Mouse (Mus musculus) Patski (cell line): ENCODE results near the gene Mslnl. TPM values are rescaled to one million over a fixed set of nuclear protein-coding genes. Genes with fewer than 3 reads are reported as not detected.

Source experiments
- ATAC-seq: fragments of 100-300 bp; one replicate; pipeline ENCODE4 v1.8.0; 2021
- CTCF ChIA-PET: fragments of 350-600 bp; sonication (Branson Sonifier 250); formaldehyde crosslinking; loops from one replicate; lab custom pipeline; 2022; ENCODE audit warnings: inconsistent platforms; lab: Charles Lee
- POLR2A ChIA-PET: fragments of 350-600 bp; sonication (Branson Sonifier 250); formaldehyde crosslinking; loops from one replicate; lab custom pipeline; 2022; ENCODE audit warnings: antibody characterized with exemption, inconsistent platforms; lab: Charles Lee
- DNase-seq: peaks from one replicate; pipeline ENCODE4 v3.0.0-alpha.2; 2011; ENCODE audit warnings: low read depth, low spot score
- H3K27me3 ChIP-seq: fragments of 371-371 bp; one replicate; pipeline ENCODE4 v1.5.1; 2021
- CTCF ChIP-seq: fragments of 100-300 bp; IDR thresholded peaks from one replicate; pipeline ENCODE4 v1.5.1; 2021
- in situ Hi-C: fragments of 300-500 bp; cut with MboI; formaldehyde crosslinking; loops from 3 replicates; pipeline ENCODE4 v1.11.1; 2018; ENCODE audit warnings: low pct_unique_long_range_greater_than_20kb, mixed read lengths
- polyA plus RNA-seq: library from polyadenylated mRNA; unstranded; gene quantifications from one replicate; pipeline ENCODE4 v1.2.3, GENCODE M21; 2021

Mslnl gene
- not detected for polyA plus RNA-seq

GRCm38 (mm10) chr17:25735745-25736144 is at the start of gene Mslnl:
Gene Mslnl (plus strand): TSS chr17:25736042.
- DNase-seq (no peak), ATAC-seq (no peak)
- in situ Hi-C loops: no loop called here
- ChIA-PET CTCF (interaction anchor here (0.6 kb wide), 1 partner anchor 67 kb away, joined by 3 read pairs; no protein-coding TSS in a partner anchor), POLR2A (no interaction called here)
- no peak for TF ChIP-seq CTCF
- no peaks in the 10 kb centered on the region for H3K27me3 ChIP-seq

DNA sequence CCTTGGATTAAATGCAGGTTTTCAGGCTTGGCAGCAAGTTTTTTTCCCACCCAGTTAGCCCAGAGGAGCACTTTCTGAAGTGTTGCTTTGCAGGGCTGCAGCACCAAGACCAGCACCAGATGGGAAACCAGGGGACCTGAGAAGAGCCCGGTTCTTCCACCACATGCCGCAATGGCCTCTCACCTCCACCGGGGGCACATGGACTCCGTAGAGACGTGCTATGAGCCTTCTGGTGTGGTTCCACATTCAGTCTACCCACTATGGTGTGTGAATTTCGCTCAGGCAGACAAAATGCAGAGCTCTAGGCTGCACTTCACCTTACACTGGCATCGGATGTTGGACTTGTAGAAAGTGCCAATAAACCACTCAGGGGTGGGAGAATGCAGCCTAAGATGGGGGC is 49.5 kb upstream of the Mslnl start:
- ATAC-seq: no peak
- TF ChIP-seq CTCF: no peak
- CTCF ChIA-PET: no interaction called here
- in situ Hi-C loops: no loop called here
- DNase-seq: no peak
- H3K27me3 ChIP-seq: peaks cover 21% of the 10 kb centered on the region
- POLR2A ChIA-PET: no interaction called here

- in situ Hi-C loops: no loop called here
- POLR2A ChIA-PET: no interaction called here
- TF ChIP-seq CTCF: no peak
- peaks cover 21% of the 10 kb centered on the region for H3K27me3 ChIP-seq
- CTCF ChIA-PET: interaction anchor here (0.9 to 1.1 kb wide), 2 partner anchors 23 to 182 kb away, joined by 3 read pairs; no protein-coding TSS in a partner anchor
- DNase-seq (no peak), ATAC-seq (no peak)
Observed at GRCm38 (mm10) chr17:25688922-25689321, 46.9 kb upstream of the Mslnl start.

- no peak for TF ChIP-seq CTCF
Observed at GRCm38 (mm10) chr17:25696263-25696662, 39.6 kb upstream of the Mslnl start.

GRCm38 (mm10) chr17:25698446-25698845 is 37.4 kb upstream of the Mslnl start:
- DNase-seq (peak; percentile 15), ATAC-seq (no peak)
- ChIA-PET CTCF (interaction anchor here (1.0 to 2.8 kb wide), 7 partner anchors 13 to 222 kb away, joined by 3 to 17 read pairs (median 4); partner anchors contain the start of gene Lmf1), POLR2A (no interaction called here)
- H3K27me3 ChIP-seq: peaks cover 16% of the 10 kb centered on the region
- in situ Hi-C loops: loop anchor here (5.0 kb wide), 4 partner anchors 126 to 296 kb away; partner anchors contain the start of gene Sox8
- TF ChIP-seq CTCF: peak; percentile 87

More at GRCm38 (mm10) chr17:25696263-25696662, 39.6 kb upstream of the Mslnl start:
- no peaks in the 10 kb centered on the region for H3K27me3 ChIP-seq
- CTCF ChIA-PET: interaction anchor here (0.9 to 1.5 kb wide), 4 partner anchors 14 to 188 kb away, joined by 3 to 4 read pairs (median 3); no protein-coding TSS in a partner anchor
- ATAC-seq (no peak), DNase-seq (no peak)
- in situ Hi-C loops: loop anchor here (5.0 kb wide), 4 partner anchors 124 to 294 kb away; partner anchors contain the start of gene Sox8
- POLR2A ChIA-PET: interaction anchor here (0.6 kb wide), 1 partner anchor 128 kb away, joined by 3 read pairs; no protein-coding TSS in a partner anchor

- in situ Hi-C loops: no loop called here
- peak; percentile 63 for TF ChIP-seq CTCF
- H3K27me3 ChIP-seq: peaks cover 16% of the 10 kb centered on the region
- DNase-seq (no peak), ATAC-seq (no peak)
- POLR2A ChIA-PET: no interaction called here
- CTCF ChIA-PET: no interaction called here
Observed at GRCm38 (mm10) chr17:25700863-25701496, 34.9 kb upstream of the Mslnl start.

DNA sequence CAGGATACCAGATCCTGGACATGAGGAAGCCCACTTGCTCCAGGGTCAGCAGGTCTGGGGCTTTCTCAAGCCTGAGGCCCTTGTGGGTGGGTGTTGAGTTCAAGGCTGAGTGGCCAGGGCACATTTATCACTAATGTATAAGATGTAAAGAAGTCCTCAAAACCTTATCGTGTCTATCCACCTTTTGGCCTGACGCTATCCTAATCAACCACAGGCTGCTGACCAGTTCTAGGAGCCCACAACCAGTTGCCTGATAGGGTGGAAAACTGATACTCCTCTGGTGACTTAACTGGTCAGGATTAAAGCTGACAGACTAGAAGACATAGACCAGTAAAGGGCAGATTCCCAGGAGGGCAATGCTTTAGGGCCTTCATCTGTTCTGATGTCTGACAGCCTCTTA is 25.8 kb upstream of the Mslnl start:
- DNase-seq (no peak), ATAC-seq (no peak)
- TF ChIP-seq CTCF: no peak
- in situ Hi-C loops: no loop called here
- H3K27me3 ChIP-seq: peaks cover 4% of the 10 kb centered on the region
- CTCF ChIA-PET: no interaction called here
- POLR2A ChIA-PET: no interaction called here

GRCm38 (mm10) chr17:25711136-25711535 is 24.7 kb upstream of the Mslnl start:
- peak; percentile 33 for DNase-seq
- POLR2A ChIA-PET: no interaction called here
- no peak for TF ChIP-seq CTCF
- peaks cover 4% of the 10 kb centered on the region for H3K27me3 ChIP-seq
- in situ Hi-C loops: no loop called here
- ATAC-seq: peak; percentile 42
- CTCF ChIA-PET: interaction anchor here (0.7 to 1.7 kb wide), 4 partner anchors 13 to 143 kb away, joined by 3 to 6 read pairs (median 4); no protein-coding TSS in a partner anchor

- CTCF ChIA-PET: interaction anchor here (1.1 kb wide), 1 partner anchor 69 kb away, joined by 3 read pairs; no protein-coding TSS in a partner anchor
- DNase-seq: no peak
Observed at GRCm38 (mm10) chr17:25715627-25716026, 20.2 kb upstream of the Mslnl start.

DNA sequence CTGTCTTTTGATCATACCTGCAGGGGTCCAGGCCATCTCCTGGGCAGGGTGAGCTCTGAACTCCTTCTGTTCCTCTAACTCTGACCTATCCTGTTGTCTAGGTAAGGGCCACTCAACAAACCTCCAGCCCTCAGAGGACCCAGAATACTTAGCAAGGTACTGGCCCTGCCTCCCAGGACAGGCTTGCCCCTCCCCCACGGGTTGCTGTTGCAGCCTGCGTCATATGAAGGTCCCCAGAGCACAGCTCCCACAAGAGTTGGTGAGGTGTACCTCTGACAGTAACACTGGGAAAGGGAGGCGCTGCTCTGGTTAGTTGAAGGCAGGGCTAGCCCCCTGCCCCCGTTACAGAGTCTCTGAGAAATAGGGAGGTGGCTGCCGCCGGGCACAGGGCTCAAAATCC is 19.7 kb upstream of the Mslnl start:
- POLR2A ChIA-PET: no interaction called here

More at GRCm38 (mm10) chr17:25715627-25716026, 20.2 kb upstream of the Mslnl start:
- TF ChIP-seq CTCF: no peak
- no peaks in the 10 kb centered on the region for H3K27me3 ChIP-seq
- in situ Hi-C loops: no loop called here
- POLR2A ChIA-PET: interaction anchor here (0.5 kb wide), 1 partner anchor 1903 kb away, joined by 3 read pairs; no protein-coding TSS in a partner anchor
- no peak for ATAC-seq

More for the DNA sequence above, 19.7 kb upstream of the Mslnl start:
- in situ Hi-C loops: no loop called here
- DNase-seq (no peak), ATAC-seq (no peak)
- CTCF ChIA-PET: interaction anchor here (1.1 kb wide), 1 partner anchor 69 kb away, joined by 3 read pairs; no protein-coding TSS in a partner anchor
- no peak for TF ChIP-seq CTCF
- no peaks in the 10 kb centered on the region for H3K27me3 ChIP-seq
